Mouse (Mus musculus) myocyte (in vitro differentiated cells): ENCODE measurements around the gene Gm28230. TPM values are rescaled to one million over a fixed set of nuclear protein-coding genes. Genes with fewer than 3 reads are reported as not detected.

Experiments
- H3K27me3 ChIP-seq: one replicate; pipeline ENCODE4 v1.6.1; 2011; ENCODE audit not compliant: control insufficient read depth, insufficient read depth, insufficient read length
- H3K36me3 ChIP-seq: one replicate; pipeline ENCODE4 v1.6.1; 2011; ENCODE audit not compliant: control insufficient read depth, insufficient read depth
- H3K4me2 ChIP-seq: one replicate; pipeline ENCODE4 v1.6.1; 2011; ENCODE audit warnings: low read depth, control low read depth
- H3K4me3 ChIP-seq: one replicate; pipeline ENCODE4 v1.5.1; 2011; ENCODE audit warnings: mild to moderate bottlenecking, control low read depth, moderate library complexity
- H3K79me2 ChIP-seq: one replicate; pipeline ENCODE4 v1.6.1; 2011; ENCODE audit not compliant: control insufficient read depth, insufficient read depth
- H3ac ChIP-seq: one replicate; pipeline ENCODE4 v1.6.1; 2011; ENCODE audit not compliant: control insufficient read depth, insufficient read length
- CEBPB ChIP-seq: IDR thresholded peaks from 2 replicates; pipeline ENCODE4 v1.6.1; 2011; ENCODE audit warnings: mild to moderate bottlenecking, moderate library complexity; ENCODE audit not compliant: poor library complexity, insufficient read depth, severe bottlenecking
- E2F4 ChIP-seq: IDR thresholded peaks from one replicate; pipeline ENCODE4 v1.6.1; 2011; ENCODE audit warnings: mild to moderate bottlenecking, control low read depth, moderate library complexity; ENCODE audit not compliant: insufficient read depth
- MAX ChIP-seq: IDR thresholded peaks from one replicate; pipeline ENCODE4 v1.6.1; 2011; ENCODE audit warnings: low read depth, mild to moderate bottlenecking, control low read depth
- MYOD1 ChIP-seq, 3 experiments: IDR thresholded peaks; one replicate each; pipeline ENCODE4 v1.6.1; 2011; ENCODE audit warnings: control low read depth in 2 of 3, low read depth in 2 of 3, mild to moderate bottlenecking in 2 of 3, moderate library complexity in 1 of 3; ENCODE audit not compliant: insufficient read length in 2 of 3, control insufficient read depth in 1 of 3
- MYOG ChIP-seq, 3 experiments: IDR thresholded peaks; one replicate each; pipeline ENCODE4 v1.6.1; 2011; ENCODE audit warnings: control low read depth in 2 of 3, low read depth in 2 of 3, mild to moderate bottlenecking in 2 of 3; ENCODE audit not compliant: insufficient read length in 2 of 3, control insufficient read depth in 1 of 3, insufficient read depth in 1 of 3
- POLR2A ChIP-seq: IDR thresholded peaks from one replicate; pipeline ENCODE4 v1.6.1; 2011; ENCODE audit warnings: low read depth, mild to moderate bottlenecking, control low read depth, moderate library complexity; ENCODE audit not compliant: insufficient read length
- POLR2AphosphoS2 ChIP-seq: IDR thresholded peaks from one replicate; pipeline ENCODE4 v1.6.1; 2011; ENCODE audit warnings: low read depth, control low read depth; ENCODE audit not compliant: insufficient read length
- REST ChIP-seq: IDR thresholded peaks from one replicate; pipeline ENCODE4 v1.6.1; 2011; ENCODE audit warnings: mild to moderate bottlenecking, control low read depth, moderate library complexity; ENCODE audit not compliant: insufficient read depth, insufficient read length
- SRF ChIP-seq: IDR thresholded peaks from one replicate; pipeline ENCODE4 v1.6.1; 2011; ENCODE audit warnings: low read depth; ENCODE audit not compliant: control insufficient read depth, insufficient read length
- TCF12 ChIP-seq: IDR thresholded peaks from one replicate; pipeline ENCODE4 v1.6.1; 2011; ENCODE audit warnings: mild to moderate bottlenecking, control low read depth; ENCODE audit not compliant: poor library complexity, insufficient read depth, severe bottlenecking
- TCF3 ChIP-seq: IDR thresholded peaks from one replicate; pipeline ENCODE4 v1.6.1; 2011; ENCODE audit warnings: low read depth, control low read depth; ENCODE audit not compliant: insufficient read length
- USF1 ChIP-seq: IDR thresholded peaks from one replicate; pipeline ENCODE4 v1.6.1; 2011; ENCODE audit warnings: low read depth, mild to moderate bottlenecking, control low read depth, moderate library complexity
- polyA plus RNA-seq: library from polyadenylated mRNA; unstranded; fragments of >200 nt; fragmentation: generic; extraction: Trizol; gene quantifications from one replicate; pipeline ENCODE4 v1.2.1, GENCODE M21; 2012; ENCODE audit warnings: missing spikeins

Gene Gm28230
- polyA plus RNA-seq, 1 experiment: not detected

DNA sequence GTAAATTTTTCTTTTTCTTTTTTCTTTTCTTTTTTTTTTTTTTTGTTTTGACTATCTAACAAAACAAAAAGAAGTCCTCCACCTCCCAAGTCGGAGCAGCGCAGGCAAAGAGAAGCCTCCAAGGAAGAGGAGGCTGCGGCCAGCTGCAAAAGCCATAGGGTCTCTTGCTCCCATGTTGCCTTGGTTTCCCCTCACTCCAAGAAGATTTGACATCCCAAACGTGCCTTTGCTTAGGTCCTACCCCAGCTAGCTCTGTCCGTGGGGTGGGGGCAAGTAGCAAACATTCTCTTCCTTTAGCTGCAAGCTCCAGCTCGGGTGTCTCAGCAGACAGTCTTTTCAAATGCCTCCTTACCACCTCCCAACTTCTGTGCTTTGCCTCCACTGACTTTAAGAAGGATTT is 7.2 kb downstream of the Gm28230 start:
- peaks cover 61% of the 10 kb centered on the region for H3K27me3 ChIP-seq
- H3ac ChIP-seq: no peak overlapping the region
- no peaks in the 10 kb centered on the region for H3K36me3 ChIP-seq
- no peak overlapping the region for H3K4me3 ChIP-seq
- H3K79me2 ChIP-seq: no peaks in the 10 kb centered on the region
- H3K4me2 ChIP-seq: no peak overlapping the region
- TF ChIP-seq CEBPB (no peak), TCF3 (no peak), POLR2A (no peak), MYOG (IDR thresholded peaks at IDR 0.05; ENCODE audit: control insufficient read depth in 1 of 3, insufficient read depth in 1 of 3, insufficient read length in 2 of 3, low read depth in 2 of 3) (no peak), E2F4 (no peak), POLR2AphosphoS2 (no peak), MAX (no peak), REST (no peak), SRF (no peak), MYOD1 (IDR thresholded peaks at IDR 0.05; ENCODE audit: control insufficient read depth in 1 of 3, insufficient read length in 2 of 3, low read depth in 2 of 3) (no peak)

DNA sequence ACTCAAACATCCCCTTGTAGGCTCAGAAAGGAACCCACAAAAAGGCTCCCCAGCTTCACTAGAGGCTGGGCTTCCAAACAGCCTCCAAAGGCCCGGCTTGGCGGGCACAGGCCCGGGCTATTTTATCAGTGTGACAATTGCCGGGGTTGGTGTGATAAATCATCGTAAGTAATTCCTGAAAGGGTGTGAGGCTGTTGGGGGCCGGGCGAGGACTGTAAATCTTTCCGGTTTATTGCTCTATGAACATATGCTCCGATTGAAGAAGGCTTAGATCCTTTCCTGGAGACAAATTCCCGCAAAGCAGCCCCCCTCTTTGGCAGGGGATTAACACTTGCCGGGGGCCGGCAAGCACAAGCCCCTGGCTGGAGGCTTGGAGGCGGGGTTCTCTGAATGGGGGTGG is 7.9 kb downstream of the Gm28230 start:
- no peaks in the 10 kb centered on the region for H3K36me3 ChIP-seq

DNA sequence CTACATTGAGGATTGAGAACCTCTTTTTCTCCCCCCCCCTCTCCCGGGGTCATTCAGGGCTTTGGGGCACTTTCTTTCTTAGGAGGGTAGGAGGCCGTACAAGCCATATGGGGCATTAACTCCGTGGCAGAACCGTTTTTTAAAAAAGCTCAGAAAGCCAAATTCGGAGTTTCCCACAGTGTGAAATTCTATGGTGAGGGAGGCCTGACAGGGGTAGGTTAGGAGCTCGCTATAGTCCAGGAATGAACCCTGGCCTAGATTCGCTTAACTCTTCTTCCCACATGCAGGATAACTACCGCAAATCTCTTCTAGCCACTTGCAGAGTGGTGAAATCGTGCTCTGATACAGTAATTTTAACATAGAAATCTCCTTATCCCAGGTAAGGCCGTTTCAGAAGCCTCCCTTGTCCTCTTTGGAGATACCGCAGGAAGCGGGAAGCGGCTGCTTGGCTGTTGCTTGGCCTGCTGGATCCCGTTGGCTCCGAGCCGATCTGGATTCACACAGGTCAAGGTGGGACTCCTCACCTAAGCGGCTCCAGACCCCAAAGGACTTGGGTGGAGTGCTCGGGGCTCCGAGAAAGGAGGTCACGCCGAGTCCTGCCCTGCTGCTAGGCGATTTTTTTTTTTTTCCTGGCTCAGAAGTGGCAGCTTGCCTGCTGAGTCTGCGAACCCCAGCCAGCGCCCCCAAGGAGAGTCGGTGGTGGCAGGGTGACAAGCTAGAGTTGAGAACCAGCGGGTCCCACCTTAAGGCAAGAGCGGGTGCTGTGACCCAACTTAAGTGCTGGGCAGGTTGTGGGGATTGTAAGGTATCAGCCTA is 8.7 kb downstream of the Gm28230 start:
- Histone ChIP-seq H3K4me2 (no peak overlapping the region), H3K36me3 (no peaks in the 10 kb centered on the region), H3K4me3 (no peak overlapping the region), H3K27me3 (peaks cover 72% of the 10 kb centered on the region), H3K79me2 (no peaks in the 10 kb centered on the region), H3ac (no peak overlapping the region)
- TF ChIP-seq E2F4 (no peak), REST (no peak), CEBPB (no peak), SRF (no peak), POLR2AphosphoS2 (no peak), MYOG (IDR thresholded peaks at IDR 0.05; ENCODE audit: control insufficient read depth in 1 of 3, insufficient read depth in 1 of 3, insufficient read length in 2 of 3, low read depth in 2 of 3) (no peak)

More for the DNA sequence above, 7.9 kb downstream of the Gm28230 start:
- TF ChIP-seq TCF12 (no peak), CEBPB (no peak), USF1 (no peak), REST (no peak), POLR2A (no peak), MYOD1 (IDR thresholded peaks at IDR 0.05; ENCODE audit: control insufficient read depth in 1 of 3, insufficient read length in 2 of 3, low read depth in 2 of 3) (no peak), TCF3 (no peak), SRF (no peak), POLR2AphosphoS2 (no peak), E2F4 (no peak), MYOG (IDR thresholded peaks at IDR 0.05; ENCODE audit: control insufficient read depth in 1 of 3, insufficient read depth in 1 of 3, insufficient read length in 2 of 3, low read depth in 2 of 3) (no peak), MAX (no peak)
- Histone ChIP-seq H3K4me2 (no peak overlapping the region), H3ac (no peak overlapping the region), H3K79me2 (no peaks in the 10 kb centered on the region), H3K27me3 (peaks cover 65% of the 10 kb centered on the region), H3K4me3 (no peak overlapping the region)

DNA sequence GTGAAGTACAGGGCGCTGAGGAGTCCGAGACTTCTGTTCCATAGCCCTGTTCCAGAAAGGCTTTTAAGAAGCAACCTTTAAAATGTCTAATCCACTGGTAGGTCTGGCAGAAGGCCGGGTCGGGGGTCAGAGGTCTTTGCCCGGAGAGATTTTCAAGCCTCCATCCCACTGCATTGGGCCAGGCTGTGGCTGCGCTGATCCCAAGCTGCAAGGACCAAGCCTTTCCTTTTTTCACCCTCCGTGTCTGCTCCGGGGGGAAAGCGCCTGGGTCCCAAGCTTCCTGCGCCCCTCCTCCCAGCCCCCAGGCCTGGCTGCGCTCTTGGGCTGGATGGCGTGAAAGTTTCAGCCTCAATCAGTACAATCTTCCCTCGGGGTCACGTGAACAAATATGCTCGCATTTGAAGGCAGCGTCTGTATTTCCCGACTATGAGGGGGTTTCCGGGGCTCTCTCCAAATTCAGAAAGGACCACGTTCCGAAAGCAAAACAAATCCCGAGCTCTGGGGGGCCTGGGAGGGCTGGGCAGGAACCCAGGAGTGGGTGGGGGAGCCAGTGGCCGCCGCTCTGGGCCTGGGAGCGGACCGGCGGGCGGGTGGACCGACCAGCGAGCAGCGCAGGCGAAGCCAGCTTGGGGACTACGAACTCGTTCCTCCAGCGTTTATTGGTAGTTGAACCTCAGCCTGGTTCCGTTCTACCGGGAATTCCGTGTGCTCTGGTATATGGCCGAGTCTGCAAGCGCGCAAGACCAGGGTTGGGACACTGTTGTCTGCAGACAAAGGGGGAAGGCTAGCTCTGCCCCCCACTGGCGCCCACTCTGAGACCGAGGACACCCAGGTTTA is 9.5 kb downstream of the Gm28230 start:
- peak; percentile 18 for TF ChIP-seq USF1
- no peak for TF ChIP-seq MYOG (IDR thresholded peaks at IDR 0.05; ENCODE audit: control insufficient read depth in 1 of 3, insufficient read depth in 1 of 3, insufficient read length in 2 of 3, low read depth in 2 of 3)
- H3K27me3 ChIP-seq: peaks cover 75% of the 10 kb centered on the region
- no peak overlapping the region for H3K4me3 ChIP-seq

More for the DNA sequence above, 9.5 kb downstream of the Gm28230 start:
- Histone ChIP-seq H3ac (no peak overlapping the region), H3K79me2 (no peaks in the 10 kb centered on the region), H3K4me2 (no peak overlapping the region), H3K36me3 (no peaks in the 10 kb centered on the region)
